Mouse (Mus musculus): ENCODE results near the gene Lta. TPM values are rescaled to one million over a fixed set of nuclear protein-coding genes. Genes with fewer than 3 reads are reported as not detected.

Lta gene
- polyA plus RNA-seq, 1 experiment from 2014 or later, result not detected

DNA sequence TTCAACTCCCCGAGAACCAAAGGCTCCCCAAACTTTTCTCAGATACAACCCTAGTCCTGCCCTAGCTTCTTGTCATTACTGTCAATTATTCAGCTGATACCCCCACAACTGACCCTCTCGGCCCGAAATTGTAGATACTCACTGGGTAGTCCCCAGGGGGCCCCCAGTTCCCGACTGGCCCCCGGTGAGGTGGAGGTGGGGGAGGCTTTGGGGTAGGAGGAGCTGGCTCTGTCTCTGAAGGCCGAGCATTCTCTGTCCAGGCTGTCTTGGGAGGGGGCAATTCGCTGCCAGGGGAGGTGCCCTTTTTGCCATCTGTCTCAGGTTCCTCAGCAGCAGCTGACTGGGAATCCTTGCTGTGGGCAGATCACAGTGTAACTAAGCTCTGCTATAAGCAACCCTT, 45.5 kb downstream of the Lta start:
- Histone ChIP-seq H3K9me3 (replicated peaks; ENCODE audit: low read length) (no peaks in the 10 kb centered on the region), H3K4me3 (replicated peaks; ENCODE audit: low read depth, low read length) (no peak overlapping the region), H3K36me3 (ENCODE audit: insufficient read depth, low read length) (peaks cover 74% of the 10 kb centered on the region), H3K4me2 (ENCODE audit: low read length) (no peak overlapping the region), H3K27me3 (ENCODE audit: insufficient read depth, low read length) (no peaks in the 10 kb centered on the region), H3K27ac (no peak overlapping the region), H3K9ac (ENCODE audit: low read depth, low read length) (no peak overlapping the region), H3K4me1 (replicated peaks; ENCODE audit: insufficient read depth, low read length) (peaks cover 17% of the 10 kb centered on the region; the same call in 1 of the 2 replicates)
- ATAC-seq (replicated peaks; ENCODE audit: low FRiP score, low read depth), result no peak
- no peak for TF ChIP-seq CTCF (IDR thresholded peaks at IDR 0.05; ENCODE audit: low read depth)
- WGBS, result 67% methylated on average over 7 of the region's 7 CpGs
- no peak for DNase-seq (ENCODE audit: low spot score)

DNA sequence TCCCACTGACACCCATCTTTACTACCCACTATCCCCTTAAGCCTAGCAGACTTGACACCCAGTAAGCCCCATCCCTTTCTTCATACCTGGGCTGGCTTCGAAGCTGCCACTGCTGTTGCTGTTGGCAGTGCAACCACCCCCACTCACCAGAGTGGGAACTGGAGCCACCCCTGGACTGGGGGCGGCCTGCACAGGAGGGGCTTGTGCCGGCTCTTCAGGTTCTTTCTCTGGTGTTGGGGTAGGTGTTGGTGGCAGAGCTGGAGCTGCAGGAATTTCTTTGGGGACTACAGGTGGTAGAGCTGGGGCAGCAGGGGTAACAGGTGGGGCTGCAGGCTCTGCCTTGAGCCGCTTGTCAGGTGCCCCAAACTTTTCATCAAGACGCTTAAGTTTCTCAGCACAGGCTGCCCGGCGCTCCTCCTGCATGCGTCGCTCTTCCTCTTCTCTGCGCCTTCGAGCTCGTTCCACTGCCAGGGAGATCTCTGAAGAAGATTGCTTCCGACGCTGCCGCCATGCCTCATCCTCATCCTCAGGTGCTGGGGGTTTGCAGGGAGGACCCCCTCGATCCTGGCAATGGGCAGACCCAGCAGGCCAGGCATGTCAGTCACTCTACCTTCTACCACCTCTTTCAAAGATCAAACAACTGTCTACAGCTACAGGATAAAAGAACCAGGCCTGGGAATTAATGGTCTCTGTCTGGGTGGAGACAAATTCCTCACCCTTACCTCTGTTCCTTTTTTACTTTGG, 46.1 kb downstream of the Lta start:
- Histone ChIP-seq H3K36me3 (ENCODE audit: insufficient read depth, low read length) (peaks cover 80% of the 10 kb centered on the region), H3K27ac (no peak overlapping the region), H3K9me3 (replicated peaks; ENCODE audit: low read length) (no peaks in the 10 kb centered on the region), H3K27me3 (ENCODE audit: insufficient read depth, low read length) (no peaks in the 10 kb centered on the region), H3K4me2 (ENCODE audit: low read length) (no peak overlapping the region), H3K4me3 (replicated peaks; ENCODE audit: low read depth, low read length) (no peak overlapping the region), H3K9ac (ENCODE audit: low read depth, low read length) (no peak overlapping the region), H3K4me1 (replicated peaks; ENCODE audit: insufficient read depth, low read length) (peaks cover 17% of the 10 kb centered on the region; the same call in 1 of the 2 replicates)
- WGBS, result 87% methylated on average over 16 of the region's 16 CpGs
- DNase-seq (ENCODE audit: low spot score), result no peak
- ATAC-seq (replicated peaks; ENCODE audit: low FRiP score, low read depth), result no peak
- no peak for TF ChIP-seq CTCF (IDR thresholded peaks at IDR 0.05; ENCODE audit: low read depth)

DNA sequence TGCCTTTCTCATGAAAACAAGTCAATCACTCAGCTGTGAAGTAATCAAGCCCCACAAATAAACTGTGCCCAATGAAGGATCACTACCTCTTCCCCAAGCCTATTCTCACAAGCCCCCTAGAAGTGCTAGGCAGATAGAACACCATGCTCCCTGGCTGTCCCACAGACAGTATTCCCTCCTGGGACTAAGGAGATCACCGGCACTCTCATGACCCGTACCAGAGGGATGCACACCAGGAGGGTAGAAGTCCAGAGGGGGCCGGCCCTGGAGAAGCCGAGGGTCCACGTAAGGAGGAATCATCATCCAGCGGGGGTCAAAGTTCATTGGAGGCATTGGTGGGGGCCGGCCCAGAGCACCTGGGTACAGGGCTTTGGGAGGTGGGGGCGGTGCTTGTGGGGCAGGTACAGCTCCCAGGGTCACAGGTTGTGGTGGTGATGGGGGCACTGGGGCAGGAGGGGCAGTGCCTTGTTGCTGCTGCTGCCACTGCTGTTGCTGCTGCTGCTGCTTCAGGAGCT, 47.4 kb downstream of the Lta start:
- no peaks in the 10 kb centered on the region for H3K9me3 ChIP-seq (replicated peaks; ENCODE audit: low read length)
- peaks cover 13% of the 10 kb centered on the region; the same call in 1 of the 2 replicates for H3K4me1 ChIP-seq (replicated peaks; ENCODE audit: insufficient read depth, low read length)
- TF ChIP-seq CTCF (IDR thresholded peaks at IDR 0.05; ENCODE audit: low read depth), result no peak
- no peak for DNase-seq (ENCODE audit: low spot score)
- ATAC-seq (replicated peaks; ENCODE audit: low FRiP score, low read depth), result peak; percentile 30
- H3K27ac ChIP-seq, result no peak overlapping the region
- WGBS, result 86% methylated on average over 8 of the region's 8 CpGs
- H3K27me3 ChIP-seq (ENCODE audit: insufficient read depth, low read length), result no peaks in the 10 kb centered on the region
- no peak overlapping the region for H3K4me2 ChIP-seq (ENCODE audit: low read length)
- H3K4me3 ChIP-seq (replicated peaks; ENCODE audit: low read depth, low read length), result no peak overlapping the region
- peaks cover 92% of the 10 kb centered on the region for H3K36me3 ChIP-seq (ENCODE audit: insufficient read depth, low read length)
- H3K9ac ChIP-seq (ENCODE audit: low read depth, low read length), result no peak overlapping the region

DNA sequence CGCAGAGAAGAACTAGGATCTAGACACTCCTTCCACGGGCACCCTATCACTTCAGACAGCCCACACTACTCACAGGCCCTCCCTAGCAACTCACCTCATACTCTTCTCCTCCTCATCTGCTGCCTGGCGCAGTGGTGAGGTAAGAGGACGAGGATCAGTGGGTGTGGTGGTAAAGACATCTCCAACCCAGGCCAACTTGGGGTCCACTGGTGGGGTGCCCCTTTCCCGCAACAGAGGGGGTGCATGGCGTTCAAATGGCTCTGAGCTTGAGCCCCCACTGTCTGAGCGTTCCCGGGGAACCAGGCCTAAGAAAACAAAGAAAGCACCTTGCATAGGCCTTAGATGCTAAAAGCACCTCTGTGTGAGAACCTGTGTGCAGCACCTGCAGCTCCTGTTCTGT, 47.9 kb downstream of the Lta start:
- no peak overlapping the region for H3K4me3 ChIP-seq (replicated peaks; ENCODE audit: low read depth, low read length)
- 89% methylated on average over 8 of the region's 8 CpGs for WGBS
- no peak for DNase-seq (ENCODE audit: low spot score)
- no peak for ATAC-seq (replicated peaks; ENCODE audit: low FRiP score, low read depth)
- no peaks in the 10 kb centered on the region for H3K27me3 ChIP-seq (ENCODE audit: insufficient read depth, low read length)
- TF ChIP-seq CTCF (IDR thresholded peaks at IDR 0.05; ENCODE audit: low read depth), result no peak
- no peak overlapping the region for H3K27ac ChIP-seq
- H3K9me3 ChIP-seq (replicated peaks; ENCODE audit: low read length), result no peaks in the 10 kb centered on the region
- peaks cover 97% of the 10 kb centered on the region for H3K36me3 ChIP-seq (ENCODE audit: insufficient read depth, low read length)
- H3K9ac ChIP-seq (ENCODE audit: low read depth, low read length), result no peak overlapping the region
- H3K4me2 ChIP-seq (ENCODE audit: low read length), result no peak overlapping the region
- peaks cover 8% of the 10 kb centered on the region; the same call in 1 of the 2 replicates for H3K4me1 ChIP-seq (replicated peaks; ENCODE audit: insufficient read depth, low read length)

DNA sequence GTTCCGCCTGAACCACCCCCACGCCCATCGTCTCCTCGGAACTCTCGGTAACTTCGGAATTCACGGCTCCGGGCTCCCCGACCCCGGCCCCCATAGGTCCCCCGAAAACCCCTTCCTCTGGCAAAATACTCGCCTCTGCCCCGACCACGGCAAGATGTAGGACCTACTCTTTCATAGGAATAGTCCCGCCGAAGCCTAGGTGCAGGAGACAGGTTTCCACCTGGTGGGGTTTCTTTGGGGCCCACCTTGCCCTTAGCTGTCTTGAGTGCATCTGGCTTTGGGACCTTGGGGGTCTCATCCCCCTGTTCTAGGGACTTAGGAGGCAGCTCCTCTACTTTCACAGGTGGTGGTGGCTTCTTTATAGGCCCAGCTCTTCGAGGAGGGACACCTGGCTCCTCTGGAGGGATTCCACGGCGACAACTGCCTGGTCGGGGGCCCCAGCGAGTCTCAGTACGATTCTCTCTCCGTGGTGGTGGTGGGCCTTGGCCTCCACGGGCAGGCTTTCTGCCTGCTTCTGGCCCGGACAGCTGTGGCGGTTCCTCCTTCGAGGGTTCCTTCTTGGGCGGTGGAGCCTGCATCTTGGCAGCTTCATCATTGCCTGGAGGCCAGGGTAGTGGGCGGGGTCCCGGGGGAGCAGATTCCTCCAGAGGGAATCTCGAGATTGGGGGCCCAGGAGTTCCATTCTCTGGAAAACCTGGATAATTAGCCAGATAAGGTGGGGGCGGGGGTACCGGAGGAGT, 48.5 kb downstream of the Lta start:
- H3K27me3 ChIP-seq (ENCODE audit: insufficient read depth, low read length), result no peaks in the 10 kb centered on the region
- H3K9ac ChIP-seq (ENCODE audit: low read depth, low read length), result no peak overlapping the region
- WGBS, result 87% methylated on average over 33 of the region's 33 CpGs
- H3K9me3 ChIP-seq (replicated peaks; ENCODE audit: low read length), result no peaks in the 10 kb centered on the region
- TF ChIP-seq CTCF (IDR thresholded peaks at IDR 0.05; ENCODE audit: low read depth), result no peak
- no peak overlapping the region for H3K4me3 ChIP-seq (replicated peaks; ENCODE audit: low read depth, low read length)
- H3K36me3 ChIP-seq (ENCODE audit: insufficient read depth, low read length), result peaks cover 96% of the 10 kb centered on the region
- 0 out of 2 replicates have a peak, but pooled peaks cover 2% of the 10 kb centered on the region for H3K4me1 ChIP-seq (replicated peaks; ENCODE audit: insufficient read depth, low read length)
- no peak overlapping the region for H3K27ac ChIP-seq
- no peak for DNase-seq (ENCODE audit: low spot score)
- ATAC-seq (replicated peaks; ENCODE audit: low FRiP score, low read depth), result no peak
- no peak overlapping the region for H3K4me2 ChIP-seq (ENCODE audit: low read length)

DNA sequence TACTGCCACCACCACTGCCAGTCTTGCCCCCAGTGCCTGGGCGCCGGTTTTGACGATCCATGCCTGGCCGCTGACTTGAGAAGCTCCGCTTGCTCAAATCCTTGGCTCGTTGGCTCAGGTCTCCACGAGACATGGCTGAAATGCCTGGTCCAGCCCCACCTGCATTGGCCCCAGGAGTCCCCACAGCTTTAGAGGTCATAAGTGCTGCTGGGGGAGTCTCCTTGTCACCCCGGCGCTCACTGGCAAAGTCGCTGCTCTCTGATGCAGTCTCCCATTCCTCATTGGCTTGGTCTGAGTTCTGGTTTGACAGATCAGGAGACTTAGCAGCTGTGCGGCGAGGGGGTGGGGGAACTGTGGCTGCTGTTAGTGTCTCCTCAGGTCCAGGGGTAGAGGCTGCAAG, 49.7 kb downstream of the Lta start:
- H3K27ac ChIP-seq, result no peak overlapping the region
- H3K4me1 ChIP-seq (replicated peaks; ENCODE audit: insufficient read depth, low read length), result no peaks in the 10 kb centered on the region
- H3K36me3 ChIP-seq (ENCODE audit: insufficient read depth, low read length), result peaks cover 94% of the 10 kb centered on the region
- H3K27me3 ChIP-seq (ENCODE audit: insufficient read depth, low read length), result no peaks in the 10 kb centered on the region
- ATAC-seq (replicated peaks; ENCODE audit: low FRiP score, low read depth), result no peak
- no peak for DNase-seq (ENCODE audit: low spot score)
- 83% methylated on average over 12 of the region's 12 CpGs for WGBS
- H3K4me3 ChIP-seq (replicated peaks; ENCODE audit: low read depth, low read length), result no peak overlapping the region
- no peak overlapping the region for H3K4me2 ChIP-seq (ENCODE audit: low read length)
- no peak for TF ChIP-seq CTCF (IDR thresholded peaks at IDR 0.05; ENCODE audit: low read depth)
- no peak overlapping the region for H3K9ac ChIP-seq (ENCODE audit: low read depth, low read length)
- no peaks in the 10 kb centered on the region for H3K9me3 ChIP-seq (replicated peaks; ENCODE audit: low read length)

Data from kidney, postnatal 0 days (tissue).